Comparison of ENCODE assay signal across 15 mouse cellular contexts in the genomic region with DNA sequence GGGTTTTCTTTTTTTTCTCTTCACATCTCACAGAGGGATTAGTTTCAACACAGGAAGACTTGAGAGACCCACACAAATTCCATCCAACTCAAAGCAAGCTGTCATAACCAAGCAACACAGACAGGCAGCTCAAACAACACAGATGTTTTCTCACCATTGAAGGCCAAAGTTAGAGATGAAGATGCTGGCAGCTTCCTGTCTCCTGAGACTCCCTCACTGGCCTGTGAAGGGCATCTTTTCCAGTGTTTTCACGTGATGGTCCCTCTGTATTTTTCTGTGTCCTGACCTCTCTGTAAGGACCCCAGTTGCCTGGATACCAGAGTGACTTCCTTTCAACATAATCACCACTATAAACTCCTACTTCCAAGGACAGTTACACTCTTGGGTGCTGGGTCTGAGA.
DNase-seq lines count a peak whose midpoint lies in the region; ATAC-seq lines count a peak whose summit lies in the region.
"Had no signal": no experiment of that assay in that cellular context is flagged by ENCODE, and none has a peak within 500 bp of the region (broad histone marks: within the 10 kb centered on the region; RNA-seq: fewer than 3 reads in every experiment).

No protein-coding gene starts in this region.

- intact Hi-C loops in gastrocnemius, postnatal 14 days (cut with DNase I; ENCODE audit: low total_unique reads) = no loop called here
- intact Hi-C loops in left cerebral cortex, postnatal 14 days (cut with DNase I) = loop anchor here (5.0 kb wide), 1 partner anchor 108 kb away; no protein-coding TSS in a partner anchor

- H3K9me3 ChIP-seq in hindbrain, embryonic 13.5 days = no peaks in the 10 kb centered on the region
- H3K9me3 ChIP-seq in hindbrain, embryonic 12.5 days (replicated peaks) = no peaks in the 10 kb centered on the region
- no peaks in the 10 kb centered on the region for H3K9me3 ChIP-seq in hindbrain, embryonic 15.5 days
- H3K9me3 ChIP-seq: limb, embryonic 12.5 days had no signal

- no peak overlapping the region for H3K4me2 ChIP-seq in hindbrain, embryonic 13.5 days
- H3K4me2 ChIP-seq in hindbrain, embryonic 12.5 days (replicated peaks) = no peak overlapping the region
- H3K4me2 ChIP-seq in hindbrain, embryonic 15.5 days = no peak overlapping the region
- H3K4me2 ChIP-seq: limb, embryonic 12.5 days had no signal

- no peaks in the 10 kb centered on the region for H3K27me3 ChIP-seq in hindbrain, embryonic 13.5 days
- no peaks in the 10 kb centered on the region for H3K27me3 ChIP-seq in hindbrain, embryonic 12.5 days
- no peaks in the 10 kb centered on the region for H3K27me3 ChIP-seq in hindbrain, embryonic 15.5 days
- H3K27me3 ChIP-seq: limb, embryonic 12.5 days had no signal

- no peak overlapping the region for H3K4me3 ChIP-seq in hindbrain, embryonic 13.5 days
- no peak overlapping the region for H3K4me3 ChIP-seq in hindbrain, embryonic 12.5 days
- no peak overlapping the region for H3K4me3 ChIP-seq in hindbrain, embryonic 15.5 days
- H3K4me3 ChIP-seq: limb, embryonic 12.5 days had no signal

- 25% methylated on average over 1 of the region's 1 CpGs for WGBS in hindbrain, embryonic 13.5 days
- 21% methylated on average over 1 of the region's 1 CpGs for WGBS in hindbrain, embryonic 12.5 days
- 19% methylated on average over 1 of the region's 1 CpGs for WGBS in hindbrain, embryonic 15.5 days

- peak overlapping the region; percentile 70; the same call in 1 of the 2 replicates for H3K27ac ChIP-seq in hindbrain, embryonic 13.5 days
- no peak overlapping the region for H3K27ac ChIP-seq in hindbrain, embryonic 12.5 days
- H3K27ac ChIP-seq in hindbrain, embryonic 15.5 days (replicated peaks) = peak overlapping the region; percentile 46
- H3K27ac ChIP-seq: macrophage had no signal

- no peak for ATAC-seq in hindbrain, embryonic 13.5 days (ENCODE audit: low FRiP score)
- no peak for ATAC-seq in hindbrain, embryonic 12.5 days (ENCODE audit: low FRiP score)
- no peak for ATAC-seq in hindbrain, embryonic 15.5 days (ENCODE audit: low FRiP score, low read depth)
- ATAC-seq: forebrain, embryonic 16.5 days; inflammation-experienced regulatory T-cells, adult 6 months; liver, postnatal 0 days had no signal

- H3K4me1 ChIP-seq in hindbrain, embryonic 13.5 days (replicated peaks) = peaks cover 27% of the 10 kb centered on the region
- peaks cover 18% of the 10 kb centered on the region for H3K4me1 ChIP-seq in hindbrain, embryonic 12.5 days
- H3K4me1 ChIP-seq in hindbrain, embryonic 15.5 days (replicated peaks) = peaks cover 14% of the 10 kb centered on the region

- H3K36me3 ChIP-seq in hindbrain, embryonic 13.5 days = no peaks in the 10 kb centered on the region
- no peaks in the 10 kb centered on the region for H3K36me3 ChIP-seq in hindbrain, embryonic 12.5 days
- no peaks in the 10 kb centered on the region for H3K36me3 ChIP-seq in hindbrain, embryonic 15.5 days
- H3K36me3 ChIP-seq: limb, embryonic 12.5 days had no signal

- H3K9ac ChIP-seq in hindbrain, embryonic 13.5 days = no peak overlapping the region
- H3K9ac ChIP-seq in hindbrain, embryonic 12.5 days = no peak overlapping the region
- no peak overlapping the region for H3K9ac ChIP-seq in hindbrain, embryonic 15.5 days
- H3K9ac ChIP-seq: limb, embryonic 12.5 days; liver, postnatal 0 days had no signal

- peak; percentile 29 for DNase-seq in brain, adult 2 months (ENCODE audit: low read depth, low spot score)
- DNase-seq in gastrocnemius, postnatal 14 days = peak; percentile 25
- no peak for DNase-seq in left cerebral cortex, postnatal 14 days (ENCODE audit: low spot score in 2 of 2)
- no peak for DNase-seq in testis, postnatal 14 days (ENCODE audit: low spot score)
- DNase-seq: adrenal gland, postnatal 36 days; cerebellum, adult 18-20 months; liver, postnatal 0 days; right cerebral cortex, postnatal 25 days had no signal

Comparison
In these comparisons a context has a peak if more than half of its experiments do, and no peak if none do; other contexts are left out.
1. DNase-seq: peak in brain, adult 2 months (single experiment) and gastrocnemius, postnatal 14 days (single experiment); none in left cerebral cortex, postnatal 14 days (0 of 2) and testis, postnatal 14 days (single experiment).